Mouse (Mus musculus): ENCODE measurements around the gene Man1a. TPM values are rescaled to one million over a fixed set of nuclear protein-coding genes. Genes with fewer than 3 reads are reported as not detected.

Gene Man1a
- total RNA-seq, 2 experiments from 2014 or later = 21.4 to 22.1 TPM

DNA sequence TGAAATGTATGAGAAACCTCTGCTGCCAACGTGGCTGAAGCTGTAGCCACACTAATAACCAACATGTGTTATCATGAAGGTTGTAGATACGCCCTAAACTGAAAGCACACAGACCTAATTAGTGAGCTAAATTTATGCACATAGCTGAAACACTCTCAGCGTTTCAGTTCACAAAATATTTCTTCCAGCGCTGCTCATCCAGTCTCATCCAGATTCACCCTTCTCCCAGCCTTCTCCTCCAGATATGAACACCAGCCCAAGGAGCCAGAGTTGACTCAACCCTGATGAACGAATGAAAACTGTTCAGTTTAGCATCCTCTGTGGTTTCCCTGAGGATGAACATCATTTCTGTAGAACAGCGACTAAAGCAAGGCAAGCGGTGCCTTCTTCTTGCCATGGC is 15.8 kb downstream of the Man1a start:
- no peak for DNase-seq

- DNase-seq = no peak
Measured at GRCm38 (mm10) chr10:54059679-54060249, 16.6 kb downstream of the Man1a start.

DNA sequence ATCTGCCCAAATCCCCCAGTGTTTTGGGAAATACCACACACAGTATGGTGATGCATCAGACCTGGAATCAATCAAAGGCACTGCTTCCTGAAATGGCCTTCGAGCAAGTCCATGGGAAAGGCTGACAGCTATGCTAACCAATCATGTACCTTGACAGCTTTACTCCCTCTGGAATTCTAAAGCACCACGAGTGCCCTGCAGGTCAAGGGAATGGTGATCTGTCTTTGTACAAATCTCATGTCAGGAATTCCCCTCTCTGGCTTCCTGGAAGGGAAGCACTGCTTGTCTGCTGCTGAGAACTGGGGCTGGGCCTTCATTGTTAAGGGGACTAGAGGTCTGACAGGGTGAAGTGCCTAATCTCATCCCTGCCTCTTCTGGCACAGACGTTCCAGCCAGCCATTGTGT is 17.3 kb downstream of the Man1a start:
- DNase-seq = no peak

DNA sequence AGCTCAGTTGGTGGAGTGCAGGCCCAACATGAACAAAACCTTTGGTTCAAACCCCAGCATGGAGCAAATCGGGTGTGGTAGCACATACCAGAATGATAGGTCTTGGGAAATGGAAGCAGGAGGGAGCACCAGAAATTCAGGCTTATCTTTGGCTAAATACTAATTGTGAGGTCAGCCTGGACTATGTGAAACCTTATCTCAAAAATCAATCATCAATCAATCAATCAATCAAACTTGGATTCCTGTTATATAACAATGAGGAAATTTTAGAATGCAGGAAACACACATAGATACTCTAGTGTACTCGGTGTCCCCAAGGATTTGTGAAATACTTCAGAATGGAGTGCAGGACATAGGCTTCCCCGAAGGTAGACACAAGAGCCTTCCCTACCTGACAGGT is 17.8 kb downstream of the Man1a start:
- no peak for DNase-seq

GRCm38 (mm10) chr10:54054188-54054587 is 22.2 kb downstream of the Man1a start:
- no peak for DNase-seq

DNA sequence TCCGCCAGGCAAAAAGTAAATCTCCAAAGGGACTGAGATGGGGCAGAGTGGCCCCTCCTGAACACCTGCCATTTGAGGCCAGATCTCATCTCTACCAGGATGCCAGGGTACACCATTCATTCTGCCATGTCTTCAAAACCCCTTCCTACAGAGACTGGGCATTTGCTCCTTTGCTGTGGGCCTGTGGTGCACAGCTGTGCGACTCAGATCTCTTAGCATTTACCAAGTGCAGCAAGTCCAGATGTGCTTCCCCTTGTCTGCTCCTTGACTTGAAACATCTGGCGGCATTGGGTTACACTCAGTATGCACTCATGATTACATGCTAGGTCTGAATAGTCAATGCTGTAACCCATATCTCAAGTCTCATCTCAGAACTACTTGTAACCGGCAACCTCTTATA is 28.5 kb downstream of the Man1a start:
- DNase-seq = no peak

GRCm38 (mm10) chr10:54043358-54043757 is 33.1 kb downstream of the Man1a start:
- no peak for DNase-seq

GRCm38 (mm10) chr10:54042212-54042840 is 34.1 kb downstream of the Man1a start:
- no peak for DNase-seq

GRCm38 (mm10) chr10:54040261-54041165 is 35.9 kb downstream of the Man1a start:
- DNase-seq = no peak

DNA sequence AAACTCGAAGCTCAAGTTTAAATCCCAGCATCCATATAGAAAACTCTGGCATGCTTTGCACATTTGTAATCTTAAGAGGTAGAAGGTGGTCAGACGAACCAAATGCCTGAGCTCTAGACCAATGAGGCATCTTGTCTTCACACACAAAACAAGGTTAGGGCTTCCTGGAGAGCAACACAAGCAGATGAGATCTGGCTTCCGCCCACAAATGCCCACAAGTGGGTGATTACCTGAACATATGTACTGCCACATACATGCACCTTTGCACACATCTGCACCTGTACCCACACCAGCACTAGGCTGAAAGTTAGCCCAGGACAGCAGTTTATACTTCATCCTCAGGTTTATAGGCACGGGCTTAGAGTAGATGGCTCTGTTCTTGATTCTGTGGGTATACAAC is 36.7 kb downstream of the Man1a start:
- DNase-seq = no peak

GRCm38 (mm10) chr10:54038734-54039133 is 37.7 kb downstream of the Man1a start:
- DNase-seq = peak; percentile 36

DNA sequence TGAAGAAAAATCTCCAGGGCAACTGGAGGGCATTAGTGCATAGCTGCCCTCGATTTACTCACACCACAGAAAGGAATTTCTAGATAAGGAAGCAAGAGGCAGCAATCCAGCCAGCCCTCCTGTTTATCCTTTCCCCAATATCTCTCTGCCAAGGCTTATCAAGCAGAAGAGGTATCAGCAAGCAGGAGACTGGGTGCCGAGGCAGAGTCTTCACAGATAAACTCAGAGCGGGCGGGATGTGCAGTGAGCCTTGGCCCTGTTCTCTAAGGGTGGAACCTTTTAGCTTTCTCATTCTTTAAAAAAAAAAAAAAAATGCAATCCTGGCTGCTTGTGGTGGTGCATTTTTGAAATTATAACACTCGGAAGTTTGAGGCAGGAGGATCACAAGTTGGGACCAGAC is 38.2 kb downstream of the Man1a start:
- peak; percentile 21 for DNase-seq

DNA sequence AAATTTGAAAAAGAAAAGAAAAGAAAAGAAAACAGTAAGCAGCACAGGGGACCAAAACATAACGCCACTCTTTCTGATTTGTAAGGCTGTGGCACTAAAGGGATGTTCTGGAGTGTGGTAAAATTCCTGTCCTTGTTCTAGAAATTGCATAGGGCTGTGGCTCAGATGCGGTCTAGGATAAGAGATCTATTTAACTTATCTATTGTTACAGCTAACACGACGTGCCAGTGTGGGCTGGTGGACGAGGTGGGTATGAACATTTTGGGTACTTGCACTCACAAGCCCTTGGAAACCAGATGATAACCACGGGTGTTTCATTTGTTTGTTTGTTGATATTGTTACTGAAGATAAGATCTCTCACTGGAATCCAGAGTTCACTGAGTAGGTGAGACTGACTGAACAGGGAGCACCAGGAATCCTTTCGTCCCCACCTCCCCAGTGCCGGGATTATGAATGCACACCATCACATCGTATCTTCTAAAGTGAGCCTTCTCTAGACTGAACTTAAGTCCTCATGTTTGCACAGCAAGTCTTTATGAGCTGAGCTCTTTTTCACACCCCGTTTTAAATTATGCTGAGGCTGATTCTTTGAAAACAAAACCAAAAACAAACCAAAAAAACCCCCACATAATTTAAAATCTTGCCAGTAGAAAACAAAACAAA is 38.9 kb downstream of the Man1a start:
- no peak for DNase-seq

GRCm38 (mm10) chr10:54035586-54035985 is 40.8 kb downstream of the Man1a start:
- no peak for DNase-seq

- DNase-seq = no peak
Measured at GRCm38 (mm10) chr10:54034779-54035178, 41.6 kb downstream of the Man1a start.

- DNase-seq = peak; percentile 77
Measured at GRCm38 (mm10) chr10:54032316-54033092, 43.9 kb downstream of the Man1a start.

GRCm38 (mm10) chr10:54028866-54029265 is 47.5 kb downstream of the Man1a start:
- DNase-seq = no peak

GRCm38 (mm10) chr10:54026738-54027427 is 49.5 kb downstream of the Man1a start:
- no peak for DNase-seq

GRCm38 (mm10) chr10:54026101-54026500 is 50.3 kb downstream of the Man1a start:
- no peak for DNase-seq

- no peak for DNase-seq
Measured at GRCm38 (mm10) chr10:54017904-54018454, 58.4 kb downstream of the Man1a start.

- DNase-seq = no peak
Measured at GRCm38 (mm10) chr10:54014116-54014758, 62.2 kb downstream of the Man1a start.
